Mouse (Mus musculus): ENCODE results near the gene Wrap73.

Wrap73 gene

DNA sequence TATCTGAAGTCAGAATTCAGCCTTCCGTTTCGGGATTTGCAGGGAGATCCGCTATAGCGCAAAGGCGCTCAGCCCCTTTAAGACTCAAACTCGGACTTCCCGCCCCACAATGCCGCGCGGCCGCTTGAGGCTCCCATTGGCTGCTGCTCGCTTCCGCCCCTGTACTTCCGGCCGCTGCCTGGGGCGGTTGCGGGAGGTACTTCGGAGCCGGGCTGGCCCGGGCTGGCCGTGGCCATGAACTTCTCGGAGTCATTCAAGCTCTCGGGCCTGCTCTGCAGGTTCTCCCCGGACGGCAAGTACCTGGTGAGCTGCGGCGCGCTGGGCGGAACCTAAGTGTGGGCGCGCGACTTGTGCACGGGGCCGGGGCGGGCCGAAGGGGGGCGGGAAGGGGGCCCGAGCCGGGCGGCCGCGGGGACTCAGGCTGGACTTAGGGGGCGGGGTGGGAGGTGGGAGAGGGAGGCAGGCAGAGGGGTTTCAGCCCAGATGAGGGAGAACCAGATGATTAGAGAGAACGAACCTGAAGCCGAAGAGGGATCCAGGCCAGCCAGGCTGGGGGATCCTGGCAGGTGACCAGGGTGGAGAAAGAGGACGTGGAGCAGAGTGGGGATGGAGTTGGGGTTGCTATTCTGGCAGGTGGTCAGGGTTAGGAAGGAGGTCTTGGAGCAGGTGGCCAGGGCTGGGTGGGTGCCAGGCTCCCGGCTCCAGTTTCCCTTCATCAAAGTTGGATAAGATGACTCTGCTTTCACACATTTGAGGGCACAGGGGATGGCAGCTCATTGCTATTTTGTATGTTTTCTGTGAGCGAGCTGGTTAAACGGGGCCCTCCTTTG is at the start of gene Wrap73:
Gene Wrap73, plus strand, starts transcription at position 162 of the 830 bp plus-strand sequence.
- DNase-seq (ENCODE audit: low read depth), result peak; percentile 88

GRCm38 (mm10) chr4:154093210-154093609 is 49.0 kb upstream of the Wrap73 start:
- DNase-seq (ENCODE audit: low read depth), result peak; percentile 28

- no peak for DNase-seq (ENCODE audit: low read depth)
Observed at GRCm38 (mm10) chr4:154096111-154096510, 46.1 kb upstream of the Wrap73 start.

DNA sequence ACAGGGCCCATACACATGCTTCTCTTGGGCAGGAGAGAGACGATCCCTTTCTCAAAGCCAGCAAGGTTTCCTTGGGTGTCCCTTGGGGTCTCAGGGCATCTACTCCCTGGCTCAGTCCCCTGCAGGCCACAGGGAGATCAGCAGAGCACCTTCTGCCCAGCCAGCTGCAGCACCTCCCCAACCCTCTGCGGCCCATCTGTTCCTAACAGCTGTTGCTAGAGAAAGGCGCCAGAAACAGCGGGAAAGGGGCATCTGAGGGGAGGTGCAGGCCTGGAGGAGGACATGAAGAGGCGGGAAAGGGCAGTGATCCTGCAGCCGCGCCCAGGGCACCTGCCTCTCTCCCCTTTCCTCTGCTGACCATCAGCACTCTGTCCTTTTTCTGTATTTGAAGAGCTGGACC is 42.8 kb upstream of the Wrap73 start:
- no peak for DNase-seq (ENCODE audit: low read depth)

GRCm38 (mm10) chr4:154103386-154103785 is 38.8 kb upstream of the Wrap73 start:
- no peak for DNase-seq (ENCODE audit: low read depth)

- DNase-seq (ENCODE audit: low read depth), result no peak
Observed at GRCm38 (mm10) chr4:154103912-154104311, 38.3 kb upstream of the Wrap73 start.

DNA sequence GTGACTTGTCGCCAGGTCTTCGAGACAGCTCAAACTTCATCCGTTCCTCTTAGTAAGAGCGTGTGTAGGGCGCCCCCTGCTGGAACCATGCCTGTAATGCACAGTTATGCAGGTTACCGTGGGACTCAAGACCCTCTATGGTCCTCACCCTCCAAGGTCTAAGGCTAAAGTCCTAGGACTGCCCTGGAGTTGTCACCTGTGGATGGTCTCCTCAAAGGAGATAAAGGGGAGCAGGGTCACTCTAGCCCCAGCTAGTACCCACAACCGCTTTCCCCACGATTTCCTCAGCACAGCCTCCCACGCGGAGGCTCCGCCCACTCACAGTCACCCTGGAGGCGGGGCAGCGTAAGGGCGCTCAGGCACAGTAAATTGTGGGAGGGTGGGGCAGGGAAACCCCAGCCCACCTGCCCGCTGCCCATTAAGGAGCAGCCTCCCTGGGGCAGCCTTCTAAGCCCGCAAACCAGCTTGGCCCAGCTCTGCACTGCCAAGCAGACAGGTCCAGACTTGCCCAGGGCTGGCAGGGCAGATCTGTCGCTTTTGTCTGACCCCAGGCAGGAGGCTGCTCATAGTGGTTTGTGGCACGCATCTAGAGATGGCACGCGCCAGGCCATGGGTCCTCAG is 36.7 kb upstream of the Wrap73 start:
- DNase-seq (ENCODE audit: low read depth), result peak; percentile 70

- DNase-seq (ENCODE audit: low read depth), result no peak
Observed at GRCm38 (mm10) chr4:154106497-154107061, 35.6 kb upstream of the Wrap73 start.

DNA sequence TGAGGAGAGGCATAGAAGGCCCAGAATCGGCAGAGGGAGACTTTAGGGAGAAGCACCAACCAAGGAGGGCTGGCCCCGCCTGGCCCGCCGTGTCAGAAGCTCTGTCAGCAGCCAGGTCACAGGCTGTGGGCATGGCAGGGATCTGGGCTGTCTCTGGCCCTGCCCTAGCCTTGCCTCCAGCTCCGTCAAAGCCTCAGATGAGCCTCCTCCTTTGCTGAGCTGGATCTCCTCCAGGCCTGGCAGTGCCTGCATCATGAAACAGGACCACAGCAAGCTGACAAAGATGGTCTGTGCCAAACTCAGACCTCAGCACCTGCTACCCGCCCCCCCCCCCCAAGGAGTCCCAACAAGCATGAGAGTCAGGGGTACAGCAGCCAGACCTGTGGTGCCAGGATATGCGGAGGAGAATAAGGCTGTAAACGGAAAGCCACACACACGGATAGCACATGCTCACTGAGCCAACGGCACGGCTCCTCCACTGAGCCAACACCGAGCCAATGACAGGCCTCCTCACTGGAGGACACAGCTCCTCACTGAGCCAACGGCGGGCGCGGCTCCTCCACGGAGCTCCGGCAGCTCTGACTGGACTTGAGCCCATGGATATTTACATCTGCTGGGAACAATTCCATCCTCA is 32.8 kb upstream of the Wrap73 start:
- no peak for DNase-seq (ENCODE audit: low read depth)

DNA sequence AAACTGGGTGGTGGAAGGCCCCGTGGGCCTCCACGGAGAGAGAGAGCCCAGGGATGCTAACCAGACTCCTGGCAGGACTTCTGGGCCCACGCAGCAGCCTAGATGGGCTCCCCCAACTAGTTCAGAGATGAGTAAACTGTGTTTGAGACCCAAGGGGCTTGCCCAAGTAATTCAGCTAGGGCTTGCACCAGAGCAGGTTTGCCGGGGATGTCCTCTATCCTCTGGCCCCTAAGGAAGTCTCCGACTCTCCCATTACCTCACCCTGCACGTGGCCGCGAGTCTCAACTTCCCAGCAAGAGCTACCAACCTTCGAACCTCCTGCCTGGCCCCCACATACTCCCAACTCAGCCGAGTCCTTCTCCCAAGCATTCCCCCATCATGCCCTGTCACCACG is 32.3 kb upstream of the Wrap73 start:
- no peak for DNase-seq (ENCODE audit: low read depth)

GRCm38 (mm10) chr4:154116421-154116820 is 25.8 kb upstream of the Wrap73 start:
- DNase-seq (ENCODE audit: low read depth), result no peak

GRCm38 (mm10) chr4:154118782-154119181 is 23.4 kb upstream of the Wrap73 start:
- no peak for DNase-seq (ENCODE audit: low read depth)

GRCm38 (mm10) chr4:154119208-154119607 is 23.0 kb upstream of the Wrap73 start:
- no peak for DNase-seq (ENCODE audit: low read depth)

DNA sequence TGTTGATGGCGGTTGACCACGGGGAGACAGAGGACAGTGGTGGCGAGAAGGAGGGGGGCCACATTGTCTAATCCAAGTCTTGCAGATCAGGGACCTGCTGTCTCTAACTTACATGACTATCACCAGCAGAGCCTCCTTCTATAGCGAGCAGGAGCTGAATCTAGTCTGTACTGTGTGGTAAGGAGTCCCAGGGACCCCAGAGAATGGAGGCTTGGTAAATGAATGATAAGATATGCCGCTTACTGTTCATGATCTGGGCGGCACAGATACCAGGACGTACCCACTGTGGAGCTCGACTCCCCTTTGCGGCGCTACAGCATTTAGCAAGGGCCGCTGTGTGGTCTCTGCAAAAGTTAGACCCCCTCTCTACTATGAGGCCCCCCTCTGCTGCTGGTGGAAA is 20.4 kb upstream of the Wrap73 start:
- DNase-seq (ENCODE audit: low read depth), result no peak

DNA sequence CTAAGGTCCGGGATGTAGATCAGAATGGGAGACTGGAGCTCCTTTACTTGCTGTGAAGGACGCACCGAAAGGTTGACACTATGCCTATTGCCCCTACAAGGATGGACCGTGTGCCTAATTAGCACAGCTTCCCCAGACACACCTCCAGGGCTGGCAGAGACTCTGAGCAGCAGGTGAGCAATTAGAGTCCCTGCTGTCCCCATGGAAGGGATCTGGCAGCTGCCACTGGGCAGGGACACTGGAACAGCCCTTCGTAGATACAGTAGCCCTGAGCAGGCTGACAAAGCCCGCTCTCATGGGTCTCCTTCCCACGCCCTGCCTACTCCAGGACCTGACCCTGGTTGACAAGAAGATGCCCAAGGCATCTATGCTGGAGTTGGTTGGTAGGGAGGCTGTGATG is 19.8 kb upstream of the Wrap73 start:
- no peak for DNase-seq (ENCODE audit: low read depth)

- DNase-seq (ENCODE audit: low read depth), result no peak
Observed at GRCm38 (mm10) chr4:154123553-154123952, 18.6 kb upstream of the Wrap73 start.

DNA sequence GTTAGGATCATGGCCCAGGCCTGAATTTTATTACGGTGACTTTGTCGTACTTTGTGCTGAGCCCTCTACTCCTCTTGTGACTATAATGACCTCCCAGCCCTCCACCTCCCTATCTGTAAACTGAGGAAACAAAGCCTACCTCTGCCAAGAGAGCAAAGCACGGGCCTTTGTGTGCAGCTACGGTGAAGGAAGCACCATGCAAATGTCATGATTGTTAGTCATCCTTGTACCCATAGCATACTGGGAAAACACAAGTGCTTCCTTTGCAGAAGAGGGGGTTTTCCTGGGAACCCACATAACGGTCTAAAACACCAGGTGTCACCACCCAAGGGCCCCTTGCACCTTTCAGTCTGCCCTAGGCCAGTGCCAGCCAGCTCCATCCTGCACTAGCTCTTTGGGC is 17.0 kb upstream of the Wrap73 start:
- DNase-seq (ENCODE audit: low read depth), result no peak

- DNase-seq (ENCODE audit: low read depth), result no peak
Observed at GRCm38 (mm10) chr4:154127273-154127672, 14.9 kb upstream of the Wrap73 start.

- DNase-seq (ENCODE audit: low read depth), result no peak
Observed at GRCm38 (mm10) chr4:154129950-154130349, 12.2 kb upstream of the Wrap73 start.

DNA sequence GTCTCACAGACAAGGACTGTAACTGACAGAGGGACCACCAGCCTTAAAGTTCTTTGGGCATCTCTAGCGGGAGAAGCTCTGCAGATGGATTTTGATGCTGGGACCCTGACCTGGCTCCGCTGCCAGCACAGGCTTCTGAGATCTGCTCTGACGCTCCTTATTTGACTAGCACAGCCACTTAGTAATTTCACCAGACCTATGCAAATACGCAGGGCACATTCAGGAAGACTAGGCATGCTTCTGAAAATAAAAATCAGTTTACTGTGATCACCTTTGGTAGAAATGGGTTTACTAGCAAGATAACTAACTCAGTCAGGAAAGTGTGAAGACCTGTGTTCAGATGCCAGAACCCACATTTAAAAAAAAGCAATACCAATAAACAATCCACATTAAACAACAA is 10.3 kb upstream of the Wrap73 start:
- DNase-seq (ENCODE audit: low read depth), result no peak

GRCm38 (mm10) chr4:154134803-154135202 is 7.4 kb upstream of the Wrap73 start:
- DNase-seq (ENCODE audit: low read depth), result no peak

DNA sequence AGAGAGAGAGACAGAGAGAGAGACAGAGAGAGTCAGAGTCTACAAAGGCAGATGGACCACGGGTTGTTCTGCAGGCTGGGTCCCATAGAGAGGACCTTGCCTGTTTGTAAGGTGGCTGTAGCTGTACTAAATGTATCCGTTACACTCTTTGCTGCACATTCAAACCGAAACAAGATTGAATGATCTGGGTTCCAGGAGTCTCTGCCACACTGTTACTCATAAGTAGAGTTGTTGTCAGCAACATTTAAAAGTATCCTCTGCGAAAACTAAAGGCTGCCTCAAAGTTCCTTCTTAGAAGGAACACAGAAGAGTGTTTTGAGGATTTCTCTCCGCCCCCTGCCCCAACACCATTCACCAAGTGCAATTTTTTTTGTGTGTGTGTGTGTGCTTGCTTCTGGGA is 5.0 kb upstream of the Wrap73 start:
- no peak for DNase-seq (ENCODE audit: low read depth)

GRCm38 (mm10) chr4:154139671-154140181 is 2.4 kb upstream of the Wrap73 start:
- no peak for DNase-seq (ENCODE audit: low read depth)

Data from naive thymus-derived CD4-positive, alpha-beta T cell, adult 2 months (primary cell).